Mouse (Mus musculus) CH12F3 (cell line): ENCODE measurements around the gene Bahcc1.

Source experiments
- in situ Hi-C: fragments of 300-500 bp; cut with MboI; formaldehyde crosslinking; loops from 2 replicates; pipeline ENCODE4 v1.14.3; 2020; ENCODE audit warnings: low sequenced_read_pairs

Gene Bahcc1

DNA sequence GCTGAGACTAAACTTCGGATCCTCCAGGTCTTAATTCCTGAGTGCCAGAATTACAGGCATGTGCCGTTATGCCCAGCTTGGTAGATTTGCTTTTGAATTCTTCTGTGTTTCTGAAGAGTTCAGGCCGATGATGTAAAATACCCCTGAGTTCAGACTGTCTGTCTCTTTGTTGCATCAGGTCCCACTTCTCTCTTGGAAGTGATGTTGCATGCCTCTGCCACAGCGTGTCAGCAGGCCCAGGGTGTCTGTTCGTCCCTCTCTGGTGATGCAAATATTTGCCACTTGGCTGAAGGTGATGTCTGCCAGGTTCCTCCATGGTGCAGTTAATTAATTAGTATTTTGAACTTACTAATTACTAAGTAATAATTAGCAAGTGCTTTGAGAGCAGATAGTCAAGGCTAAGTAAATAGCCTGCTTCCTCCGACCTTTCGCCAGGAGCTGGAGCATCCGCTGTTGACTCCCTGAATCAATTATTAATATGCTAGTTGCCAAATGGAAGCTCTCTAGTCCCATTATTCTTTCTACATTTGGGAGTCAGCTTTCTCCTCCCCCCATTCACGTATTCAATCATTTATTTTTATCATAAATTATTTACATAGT, 26.6 kb upstream of the Bahcc1 start:
- in situ Hi-C loops, result no loop called here

DNA sequence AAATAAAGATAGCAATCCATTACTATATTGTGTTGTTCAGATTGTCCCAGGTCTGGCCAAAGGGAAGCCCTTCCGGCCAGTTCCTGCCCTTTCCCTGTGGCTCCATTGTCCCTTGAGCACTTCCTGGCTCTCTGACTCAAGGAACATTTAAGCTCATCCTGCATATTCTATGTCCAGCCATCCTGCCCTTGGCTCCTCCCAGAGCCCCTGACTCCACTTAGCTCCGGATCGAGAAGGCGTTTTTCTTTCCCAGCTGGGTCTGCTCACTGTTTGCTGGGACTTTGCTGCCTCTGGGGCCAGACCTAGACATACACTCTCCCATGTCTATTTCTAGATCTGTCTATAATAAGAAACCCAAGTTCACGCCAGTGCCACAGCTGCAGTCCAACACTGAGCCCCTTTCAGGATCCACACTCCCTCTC, 26.1 kb upstream of the Bahcc1 start:
- in situ Hi-C loops, result no loop called here

DNA sequence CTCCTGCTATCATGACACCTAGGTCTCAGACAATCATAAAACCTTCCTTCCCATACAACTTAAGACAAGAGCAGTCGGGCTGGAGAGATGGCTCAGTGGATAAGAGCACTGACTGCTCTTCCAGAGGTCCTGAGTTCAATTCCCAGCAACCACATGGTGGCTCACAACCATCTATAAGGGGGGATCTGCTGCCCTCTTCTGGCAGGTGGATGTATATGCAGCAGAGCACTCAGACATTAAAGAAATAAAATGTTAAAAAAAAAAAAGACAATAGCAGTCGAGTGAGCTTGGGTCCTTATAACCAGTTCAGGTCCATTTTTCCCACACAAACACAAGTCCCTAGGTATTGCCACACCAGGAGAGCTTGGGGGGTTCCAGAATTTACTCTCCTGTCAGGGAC, 23.9 kb upstream of the Bahcc1 start:
- in situ Hi-C loops, result no loop called here

DNA sequence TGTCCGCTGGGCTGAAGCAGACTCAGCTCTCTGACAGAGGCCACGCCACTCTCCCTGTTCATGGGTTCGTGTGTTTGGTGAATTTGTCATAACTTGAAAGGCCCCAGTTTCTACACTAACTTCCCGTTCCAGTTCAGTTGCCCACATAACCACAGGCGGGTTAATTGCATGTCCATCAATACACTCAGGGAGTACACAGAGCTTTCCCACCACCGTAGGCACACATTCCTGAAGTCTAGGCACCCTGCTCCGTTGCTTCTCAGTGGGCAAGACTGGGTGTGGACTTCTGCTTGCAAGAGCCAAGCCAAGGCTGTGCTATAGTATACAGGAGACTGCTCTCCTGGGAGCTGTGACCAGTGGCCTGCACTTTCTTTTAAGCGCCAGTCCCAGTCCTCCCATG, 23.3 kb upstream of the Bahcc1 start:
- in situ Hi-C loops, result no loop called here

DNA sequence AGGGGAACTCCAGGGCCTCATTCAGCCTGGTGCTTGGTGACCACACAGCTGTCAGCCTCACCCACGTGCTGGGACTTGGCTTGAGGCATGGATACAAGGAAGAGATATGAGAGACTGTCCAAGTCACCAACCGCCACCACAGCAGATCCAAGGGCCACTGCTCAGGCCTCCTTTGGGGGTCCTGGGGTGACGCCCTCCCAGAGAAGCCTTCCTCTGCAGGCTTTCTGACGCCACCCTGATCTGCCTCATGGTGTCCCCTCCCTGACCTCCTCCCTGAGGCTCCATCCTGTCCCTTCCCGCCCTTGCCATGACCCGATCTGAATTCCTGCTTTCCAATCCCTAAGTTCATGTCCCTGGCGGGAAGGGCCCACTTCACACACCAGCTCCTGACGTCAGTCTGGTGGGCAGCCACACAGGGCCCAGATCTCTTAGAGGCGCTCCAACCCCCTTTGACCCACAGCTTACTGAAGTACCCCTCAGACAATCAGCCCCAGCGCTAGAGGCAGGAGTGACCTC, 17.0 kb upstream of the Bahcc1 start:
- in situ Hi-C loops, result no loop called here

DNA sequence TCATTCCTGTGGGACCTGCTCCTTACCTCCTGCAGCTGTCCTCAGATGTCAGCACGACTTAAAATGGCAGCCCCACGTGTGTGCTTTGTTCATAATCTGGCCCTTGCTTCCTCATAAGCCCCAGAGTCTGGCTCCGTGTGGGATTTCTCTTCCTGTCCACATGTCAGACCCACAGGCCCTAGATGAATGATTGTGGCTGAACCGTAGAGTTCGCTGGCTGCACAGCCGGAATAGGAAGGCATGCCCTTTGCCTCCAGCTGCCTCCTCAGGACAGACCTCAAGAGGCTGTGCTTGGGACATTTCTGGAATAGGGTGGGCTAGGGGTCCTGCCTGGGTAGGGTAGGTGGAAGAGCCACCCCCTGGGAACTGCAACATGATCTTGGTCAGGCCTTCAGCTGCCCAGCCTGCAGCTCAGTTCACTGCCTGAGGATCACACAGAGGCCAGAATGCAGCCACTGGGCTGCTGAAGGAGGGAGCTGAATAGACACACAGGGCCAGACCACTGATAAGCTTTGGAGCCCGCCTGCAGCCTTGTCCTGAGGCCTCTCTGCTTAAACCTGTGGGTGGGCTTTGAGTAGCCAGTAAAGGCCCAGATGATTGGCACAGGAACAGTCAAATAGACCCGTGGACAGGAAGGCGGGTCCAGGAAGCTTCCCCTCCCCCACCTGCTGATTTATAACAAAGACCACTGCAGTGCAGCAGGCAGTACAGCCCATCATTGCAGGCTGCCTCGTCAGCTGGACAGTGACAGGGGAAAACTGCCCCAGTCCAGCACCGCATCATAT, 16.0 kb upstream of the Bahcc1 start:
- in situ Hi-C loops, result no loop called here

DNA sequence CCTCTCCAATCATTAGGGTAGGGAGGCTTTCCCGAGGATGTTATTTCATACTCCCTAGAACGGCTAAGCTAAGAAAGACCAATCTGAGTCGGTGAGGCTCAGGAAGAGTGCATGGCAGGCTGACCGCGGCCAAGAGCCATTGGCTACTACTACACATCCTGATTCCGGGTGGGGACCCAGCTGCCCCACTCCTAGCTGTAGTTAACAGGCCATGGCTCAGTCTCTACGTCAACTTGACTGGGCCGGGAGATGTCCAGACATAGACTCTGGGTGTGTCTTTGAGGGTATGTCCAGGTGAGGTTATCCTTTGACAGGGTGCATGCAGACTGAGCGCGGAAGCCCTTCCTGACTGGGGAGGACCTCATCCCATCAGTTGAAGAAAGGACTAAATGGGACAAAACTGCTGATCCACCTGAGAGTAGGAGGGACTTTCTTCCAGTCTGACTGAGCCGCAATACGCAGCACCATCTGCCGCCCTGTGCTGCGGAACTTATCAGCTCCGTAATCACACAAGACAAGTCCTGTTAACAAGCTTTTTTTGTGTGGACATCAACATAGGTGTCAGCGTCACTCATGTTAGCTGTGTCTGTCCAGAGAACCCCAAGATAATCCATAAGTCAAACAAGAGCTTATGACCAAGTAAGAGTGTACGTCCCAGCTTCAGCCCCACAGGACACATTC, 14.4 kb upstream of the Bahcc1 start:
- in situ Hi-C loops, result no loop called here

DNA sequence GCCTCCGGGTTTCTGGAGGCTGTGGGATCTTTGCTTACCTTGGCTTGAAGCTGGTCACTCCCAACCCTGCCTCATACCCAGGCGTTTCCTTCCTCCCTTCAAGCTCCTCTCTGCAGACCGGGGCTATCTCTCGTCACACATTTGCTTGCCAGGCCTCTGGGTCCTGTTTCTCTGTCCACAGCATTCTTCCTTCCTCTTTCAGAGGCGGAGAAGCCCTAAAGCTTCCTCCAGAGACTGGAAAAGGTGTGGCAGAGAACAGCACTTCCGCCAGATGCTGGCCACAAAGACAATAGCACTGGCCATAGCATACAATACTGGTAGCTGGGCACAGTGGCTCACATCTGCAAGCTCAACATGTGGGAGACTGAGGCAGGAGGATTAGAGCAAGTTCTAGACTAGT, 13.8 kb upstream of the Bahcc1 start:
- in situ Hi-C loops, result no loop called here

DNA sequence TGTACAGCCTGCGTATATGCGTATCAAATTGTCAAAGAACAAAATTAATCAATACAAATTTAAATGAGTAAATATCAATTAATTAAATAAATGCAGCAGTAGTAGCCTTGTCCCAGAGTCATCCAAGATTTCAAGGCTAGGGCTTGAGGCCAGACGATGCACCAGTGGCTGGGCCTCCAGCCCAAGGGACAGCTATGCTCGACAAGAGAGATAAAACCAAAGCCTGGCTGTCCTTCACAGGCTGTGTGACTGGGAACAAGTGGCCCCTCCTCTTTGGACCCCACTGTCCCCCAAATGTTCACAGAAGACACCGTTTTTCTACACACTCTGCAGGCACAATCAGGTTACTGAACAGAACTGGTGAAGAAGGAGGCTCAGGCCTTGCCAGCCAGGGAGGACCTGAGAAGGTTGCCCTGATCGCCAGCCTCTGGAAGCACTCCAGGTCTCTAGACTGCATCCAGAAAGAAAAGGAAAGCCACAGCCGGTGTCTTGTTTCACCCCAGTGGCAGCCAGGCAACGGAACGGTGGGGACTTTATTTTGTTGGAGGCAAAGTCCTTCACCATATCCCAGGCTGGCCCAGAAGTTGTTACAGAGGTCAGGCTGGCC, 12.7 kb upstream of the Bahcc1 start:
- in situ Hi-C loops, result no loop called here

DNA sequence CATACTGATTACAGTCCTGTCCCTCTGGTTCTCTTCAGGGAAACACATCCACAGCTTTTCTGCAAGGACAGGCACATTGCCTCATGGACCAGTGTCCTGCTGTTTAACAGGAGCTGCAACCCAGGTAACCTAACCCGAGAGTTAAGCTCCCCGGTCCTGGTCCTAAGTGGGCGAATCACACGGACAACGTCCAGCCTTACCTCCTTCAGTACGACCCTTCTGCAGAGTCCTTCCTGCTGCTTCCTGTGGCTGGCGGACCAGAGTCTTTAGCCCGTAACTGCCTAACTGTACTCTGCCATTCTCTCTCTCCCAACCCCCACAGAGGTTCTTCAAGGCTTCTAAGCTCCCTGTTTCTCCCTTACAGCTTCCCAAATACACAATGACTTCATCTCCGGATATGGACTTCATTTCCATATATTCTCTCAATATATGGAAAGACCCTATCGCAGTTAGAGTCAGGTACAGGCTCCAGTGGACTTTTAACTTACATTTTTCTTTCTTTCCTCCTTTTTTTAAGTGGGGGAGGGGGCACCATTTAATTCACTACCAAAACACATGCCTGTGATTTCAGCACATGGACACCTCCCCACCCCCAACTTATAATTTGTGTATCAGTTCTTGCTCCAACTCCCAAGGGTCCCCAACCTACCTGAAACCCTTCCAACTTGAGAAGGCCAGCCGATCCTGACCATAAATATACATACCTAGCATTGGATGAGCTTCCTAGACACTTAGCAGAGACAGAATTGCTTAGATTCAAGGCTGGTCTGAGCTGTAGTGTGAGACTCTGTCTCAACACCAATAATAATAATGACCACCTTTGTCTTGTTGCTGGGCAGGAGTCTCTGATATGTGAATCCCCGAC, 11.6 kb upstream of the Bahcc1 start:
- in situ Hi-C loops, result no loop called here

DNA sequence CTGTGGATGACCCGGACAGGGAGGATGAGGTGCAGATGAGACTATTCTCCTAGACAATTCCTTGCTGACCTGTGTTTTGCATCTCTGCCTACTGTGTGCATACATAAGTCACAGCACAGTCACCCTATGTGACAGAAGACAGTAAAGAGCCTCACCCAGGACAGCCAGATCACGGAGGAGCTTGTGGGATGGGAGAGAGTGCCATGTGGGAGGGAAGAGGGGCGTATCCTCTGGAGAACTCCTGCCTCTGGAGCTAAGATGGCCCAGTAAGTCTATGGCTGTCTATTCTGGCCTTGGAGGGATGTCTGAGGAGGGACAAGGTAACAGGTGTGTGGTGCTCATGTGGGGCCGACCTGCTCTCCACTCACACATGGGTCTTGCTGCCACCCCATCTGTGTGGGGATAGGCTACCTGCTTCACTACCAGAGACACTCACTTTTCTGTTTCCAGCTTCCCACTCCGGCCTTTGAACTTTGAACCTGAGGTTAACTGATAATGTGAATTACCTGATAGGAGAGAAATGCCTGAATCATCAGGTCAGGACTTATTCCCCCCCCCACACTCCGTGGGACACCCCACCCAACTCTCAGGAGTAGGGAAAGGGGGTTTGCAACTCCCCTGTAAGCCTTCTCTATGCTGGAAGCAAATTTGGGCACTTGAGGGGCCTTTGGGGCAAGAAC, 10.2 kb upstream of the Bahcc1 start:
- in situ Hi-C loops, result no loop called here

DNA sequence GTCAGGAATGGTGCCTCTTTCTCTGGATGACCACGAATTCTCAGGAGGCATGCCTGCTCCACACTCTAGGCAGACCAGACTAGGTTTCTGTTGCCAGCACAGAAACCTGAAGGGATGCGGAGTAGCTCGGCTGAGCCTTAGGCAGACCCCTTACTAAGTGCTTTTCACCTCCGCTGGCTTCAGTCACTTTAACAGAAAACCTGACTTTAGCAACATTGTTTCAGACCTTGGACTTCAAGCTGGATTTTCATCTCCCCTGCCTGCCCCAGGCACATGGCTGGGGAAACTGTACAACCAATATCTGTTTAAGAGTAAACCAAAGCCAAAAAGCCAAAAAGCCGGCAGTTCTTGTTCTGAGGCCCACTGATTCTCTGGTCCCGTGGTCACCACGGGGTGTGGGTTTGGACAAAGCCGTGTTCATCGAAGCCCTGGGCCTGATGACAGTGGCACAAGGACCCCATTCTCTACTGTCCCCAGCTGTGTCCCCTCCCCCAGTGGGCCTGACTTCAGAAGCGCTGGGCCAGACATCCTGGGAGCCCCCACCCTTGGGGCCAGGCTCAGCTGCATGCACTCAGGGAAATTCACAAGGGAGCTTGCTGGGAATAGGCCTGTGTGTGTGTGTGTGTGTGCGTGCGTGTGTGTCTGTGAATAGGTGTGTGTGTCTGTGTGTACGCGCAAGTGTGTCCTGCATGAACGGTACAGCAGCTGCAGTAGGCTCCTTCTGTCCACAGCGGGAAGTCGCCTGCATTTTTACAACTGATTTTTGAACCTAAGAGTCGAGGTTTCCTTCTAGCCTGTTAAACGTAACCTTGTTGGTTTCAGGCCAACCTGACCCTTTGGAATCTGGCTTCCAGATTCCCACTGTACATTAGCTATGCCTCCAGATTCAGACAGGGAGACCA, 8.9 kb upstream of the Bahcc1 start:
- in situ Hi-C loops, result no loop called here

DNA sequence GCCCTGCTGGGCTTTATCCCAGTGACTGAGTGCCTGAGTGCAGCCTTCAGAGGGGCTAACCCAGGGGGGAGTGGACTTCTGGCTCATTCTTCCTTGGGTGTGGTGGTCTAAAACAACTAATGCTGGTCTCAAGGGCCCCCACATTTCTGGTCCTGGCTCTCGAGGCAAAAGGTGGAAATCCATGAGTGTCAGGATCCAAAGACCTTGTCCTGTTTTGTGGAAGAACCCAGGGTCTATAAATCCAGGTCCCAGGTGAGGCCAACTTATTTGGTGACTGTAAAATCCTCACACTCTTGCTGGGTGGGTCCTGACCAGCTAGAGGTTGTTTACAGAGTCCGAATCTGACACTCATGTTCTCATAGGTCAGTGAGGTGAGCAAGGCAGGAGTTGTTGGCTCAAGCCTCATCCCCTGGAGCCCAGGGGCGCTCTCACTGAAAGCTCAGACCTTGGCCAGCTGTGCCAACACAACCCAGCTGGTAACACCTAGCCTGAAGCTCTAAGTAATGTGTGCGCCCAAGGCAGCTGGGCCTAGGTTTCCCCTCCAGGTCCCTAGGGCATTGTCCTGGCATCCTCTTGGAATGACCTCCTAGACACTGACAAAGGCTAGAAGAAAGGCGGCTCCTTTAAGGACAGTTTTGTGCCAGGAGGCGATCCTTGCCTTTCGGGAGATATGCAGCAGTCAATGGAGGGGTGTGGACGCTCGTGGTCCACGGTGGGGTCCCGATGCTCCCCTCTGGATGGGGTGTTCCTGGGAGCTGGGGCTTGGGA, 8.1 kb upstream of the Bahcc1 start:
- in situ Hi-C loops, result no loop called here

DNA sequence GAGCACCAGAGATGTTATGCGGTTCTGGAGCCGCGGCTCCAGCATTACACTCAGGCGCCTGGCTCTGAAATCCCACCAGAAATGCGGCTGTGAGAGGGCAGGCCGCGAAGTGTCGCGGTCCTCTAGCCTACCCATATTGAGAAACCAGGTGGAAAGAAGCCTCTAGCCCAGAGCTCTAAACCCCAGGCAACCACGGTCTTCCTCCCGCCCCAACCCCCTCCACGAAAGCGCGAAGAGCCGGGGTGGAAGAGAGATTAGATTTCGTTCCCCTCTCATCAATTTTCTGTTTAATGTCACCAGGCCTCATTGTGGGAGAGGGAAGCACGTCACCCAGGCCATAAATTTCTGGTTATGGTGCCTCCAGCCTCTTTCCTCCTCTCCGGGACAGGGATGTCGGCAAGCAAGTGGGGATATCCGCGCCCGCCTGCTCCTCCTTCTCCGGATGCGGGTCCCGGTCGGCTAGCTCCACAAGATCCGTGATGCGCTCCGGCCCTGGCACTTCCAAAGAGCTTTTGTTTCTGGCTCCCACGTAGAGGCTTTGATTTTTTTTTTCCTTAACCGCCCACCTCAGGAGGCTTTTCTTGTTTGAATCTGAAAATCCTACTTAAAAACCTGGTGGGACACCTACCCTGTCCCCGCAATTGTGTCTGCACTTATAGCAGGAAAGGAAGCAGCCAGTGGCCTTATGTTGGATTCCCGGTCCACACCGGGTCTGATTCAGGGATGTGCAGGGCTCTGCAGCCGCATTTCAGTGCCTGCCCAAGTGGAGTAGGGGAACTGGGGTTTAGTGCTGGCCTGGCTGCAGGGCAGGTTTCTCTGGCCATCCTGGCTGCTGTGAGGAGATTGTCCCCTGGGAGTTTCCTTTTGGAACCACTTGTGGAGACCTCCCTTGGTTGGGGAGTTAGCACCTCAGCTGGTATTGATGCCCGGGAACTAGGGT, 7.2 kb upstream of the Bahcc1 start:
- in situ Hi-C loops, result no loop called here

DNA sequence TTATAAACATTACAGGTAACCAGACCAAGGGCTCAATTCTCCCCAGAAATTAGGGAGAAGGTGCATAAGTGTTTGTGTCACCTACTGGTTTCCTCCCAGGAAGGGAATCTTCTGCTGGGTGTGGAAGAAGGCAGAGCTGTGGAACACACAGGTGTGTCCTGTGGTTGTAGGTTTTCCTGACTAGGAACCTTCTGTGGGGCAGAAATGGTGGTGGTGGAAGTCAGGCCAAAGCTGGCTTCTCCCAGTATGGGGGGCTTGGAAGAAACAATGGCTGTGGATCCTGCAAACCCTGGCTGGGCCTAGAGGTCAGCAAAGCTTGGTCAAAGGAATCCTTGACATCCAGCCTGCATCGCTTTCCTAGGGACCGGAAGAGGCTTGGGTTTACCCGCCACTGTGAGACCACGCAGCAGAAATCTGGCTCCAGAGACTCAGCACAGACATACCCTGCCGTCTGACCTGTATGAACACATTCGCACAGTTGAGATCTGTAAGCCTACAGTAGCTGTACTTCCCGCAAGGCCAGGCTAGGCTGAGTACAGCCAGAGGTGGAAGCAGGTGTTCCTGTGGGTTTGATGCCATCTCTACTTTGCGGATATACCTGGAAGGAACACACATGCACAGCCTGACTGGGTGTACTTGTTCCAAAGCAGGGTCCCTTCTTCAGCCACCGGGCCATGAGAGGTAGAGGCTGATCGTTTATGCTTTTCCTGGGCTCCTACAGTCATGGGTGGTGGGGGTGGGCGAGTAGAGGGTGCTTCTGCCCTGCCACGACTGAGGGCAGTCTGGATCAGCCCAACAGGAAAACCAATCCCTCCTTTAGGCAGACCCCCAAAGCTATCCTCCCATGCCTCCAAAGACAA, 6.1 kb upstream of the Bahcc1 start:
- in situ Hi-C loops, result no loop called here

DNA sequence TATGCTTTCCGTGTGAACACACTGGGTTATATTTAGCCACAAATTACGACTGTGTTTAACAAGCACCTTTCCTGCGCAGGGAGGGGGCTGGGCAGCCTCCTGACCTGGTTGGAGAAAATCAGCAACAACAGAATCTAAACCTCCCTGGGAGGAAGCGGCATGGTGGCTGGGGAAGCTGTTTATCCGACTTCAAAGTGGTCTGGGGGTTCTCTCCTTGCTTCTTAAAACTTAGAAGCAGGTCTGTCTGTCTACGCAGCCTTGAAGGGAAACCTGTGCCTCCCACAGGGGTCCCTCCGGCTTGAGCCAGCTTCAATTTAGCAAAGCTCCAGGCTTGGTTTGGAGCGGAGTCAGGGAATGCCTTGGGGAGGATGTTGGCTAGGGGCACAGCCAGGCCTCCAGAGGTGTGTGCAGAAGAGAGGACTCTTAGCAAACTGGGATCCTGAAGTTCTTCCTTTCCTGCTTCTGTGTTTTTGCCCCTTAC, 5.1 kb upstream of the Bahcc1 start:
- in situ Hi-C loops, result no loop called here
